Mouse (Mus musculus) C2C12 (cell line): ENCODE data around the gene Sar1a.

Source experiments
- CTCF ChIP-seq: IDR thresholded peaks from one replicate; pipeline ENCODE4 v1.5.1; 2011; ENCODE audit not compliant: control insufficient read depth, insufficient read depth, insufficient read length
- FOSL1 ChIP-seq: IDR thresholded peaks from one replicate; pipeline ENCODE4 v1.8.0; 2011; ENCODE audit warnings: mild to moderate bottlenecking, low read length; ENCODE audit not compliant: poor library complexity, insufficient read depth, severe bottlenecking
- MAX ChIP-seq: IDR thresholded peaks from one replicate; pipeline ENCODE4 v1.6.1; 2011; ENCODE audit warnings: mild to moderate bottlenecking, control low read depth
- MYOD1 ChIP-seq: IDR thresholded peaks from one replicate; pipeline ENCODE4 v1.6.1; 2011; ENCODE audit warnings: low read depth; ENCODE audit not compliant: control insufficient read depth, insufficient read length
- MYOG ChIP-seq: IDR thresholded peaks from one replicate; pipeline ENCODE4 v1.6.1; 2011; ENCODE audit not compliant: control insufficient read depth, insufficient read length; ENCODE audit errors: extremely low read depth
- USF1 ChIP-seq: IDR thresholded peaks from one replicate; pipeline ENCODE4 v1.6.1; 2011; ENCODE audit warnings: low read depth, mild to moderate bottlenecking, control low read depth, moderate library complexity

GRCm38 (mm10) chr10:61654691-61655090 lies 25.4 kb upstream of the Sar1a start:
- TF ChIP-seq CTCF (no peak), MYOG (no peak), MYOD1 (no peak), MAX (no peak), FOSL1 (no peak), USF1 (no peak)
